Mouse (Mus musculus) central nervous system, embryonic 14 days (tissue): ENCODE data around the gene Ybx2. TPM values are rescaled to one million over a fixed set of nuclear protein-coding genes. Genes with fewer than 3 reads are reported as not detected.

Source experiments
- polyA plus RNA-seq: library from polyadenylated mRNA; depleted of rRNA; stranded (reverse); fragments of >200 nt; gene quantifications from 2 replicates; pipeline ENCODE4 v1.2.3, GENCODE M21; 2012; rRNA removed

Gene Ybx2
- polyA plus RNA-seq, result 43.9 and 49.9 TPM in 2 replicates

DNA sequence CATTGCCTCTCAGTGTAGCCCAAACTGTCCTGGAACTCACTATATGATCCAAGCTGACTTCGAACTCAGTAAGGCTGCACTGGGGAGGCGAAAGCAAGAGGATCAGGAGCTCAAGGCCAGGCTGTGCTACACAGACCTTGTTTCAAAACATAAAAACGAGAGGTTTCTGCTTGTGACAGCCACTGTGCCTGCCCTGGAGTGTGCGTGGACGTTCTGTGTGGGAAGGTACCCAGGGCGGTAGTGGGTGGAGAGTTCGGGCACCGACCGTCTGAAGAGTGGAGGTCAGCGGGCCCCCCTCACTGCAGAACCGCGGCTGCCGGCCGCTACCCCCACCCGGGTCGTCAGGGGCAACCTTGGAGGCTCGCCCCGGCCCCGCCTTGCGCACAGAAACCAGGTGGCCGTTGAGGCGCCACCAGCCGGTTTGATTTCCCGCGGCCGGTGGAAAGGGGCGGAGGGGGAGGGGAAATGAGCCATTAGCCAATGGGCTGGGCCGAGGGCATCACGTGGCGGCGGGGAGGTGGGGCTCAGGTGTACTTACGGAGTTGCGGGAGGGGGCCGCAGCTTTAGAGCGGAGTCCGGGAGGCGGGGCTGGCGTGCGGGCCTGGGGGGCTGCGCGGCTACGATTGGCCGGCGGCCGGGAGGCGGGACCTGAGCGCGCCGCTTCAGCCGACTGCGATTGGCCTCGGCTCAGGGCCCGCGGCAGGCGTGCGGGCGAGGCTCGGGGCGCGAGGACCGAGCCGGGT, at the start of gene Ybx2:
Gene Ybx2, plus strand, starts transcription at position 660 of the 743 bp plus-strand sequence.

DNA sequence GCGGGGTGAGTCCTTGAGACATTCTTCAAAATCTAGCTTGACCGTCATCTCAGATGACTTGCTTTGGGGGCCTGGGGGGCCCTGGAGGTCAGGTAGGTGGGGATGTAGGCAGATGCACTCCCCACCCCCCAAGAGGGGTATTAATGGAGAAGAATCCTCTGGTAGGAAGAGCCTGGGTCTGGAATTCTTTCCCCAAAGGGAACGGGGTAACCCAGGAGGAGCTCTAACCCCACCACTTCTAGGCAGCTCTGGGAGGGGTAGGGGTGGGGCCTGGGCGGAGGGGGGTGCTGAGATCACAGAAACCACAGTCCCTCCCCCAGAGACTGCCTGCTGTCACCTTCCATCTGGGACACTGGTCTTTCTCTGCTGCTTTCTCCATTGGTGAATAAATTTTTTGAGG, 40.3 kb upstream of the Ybx2 start, which contains the start of gene Acap1:
Gene Acap1, minus strand, starts transcription at position 249 of the 400 bp plus-strand sequence.

DNA sequence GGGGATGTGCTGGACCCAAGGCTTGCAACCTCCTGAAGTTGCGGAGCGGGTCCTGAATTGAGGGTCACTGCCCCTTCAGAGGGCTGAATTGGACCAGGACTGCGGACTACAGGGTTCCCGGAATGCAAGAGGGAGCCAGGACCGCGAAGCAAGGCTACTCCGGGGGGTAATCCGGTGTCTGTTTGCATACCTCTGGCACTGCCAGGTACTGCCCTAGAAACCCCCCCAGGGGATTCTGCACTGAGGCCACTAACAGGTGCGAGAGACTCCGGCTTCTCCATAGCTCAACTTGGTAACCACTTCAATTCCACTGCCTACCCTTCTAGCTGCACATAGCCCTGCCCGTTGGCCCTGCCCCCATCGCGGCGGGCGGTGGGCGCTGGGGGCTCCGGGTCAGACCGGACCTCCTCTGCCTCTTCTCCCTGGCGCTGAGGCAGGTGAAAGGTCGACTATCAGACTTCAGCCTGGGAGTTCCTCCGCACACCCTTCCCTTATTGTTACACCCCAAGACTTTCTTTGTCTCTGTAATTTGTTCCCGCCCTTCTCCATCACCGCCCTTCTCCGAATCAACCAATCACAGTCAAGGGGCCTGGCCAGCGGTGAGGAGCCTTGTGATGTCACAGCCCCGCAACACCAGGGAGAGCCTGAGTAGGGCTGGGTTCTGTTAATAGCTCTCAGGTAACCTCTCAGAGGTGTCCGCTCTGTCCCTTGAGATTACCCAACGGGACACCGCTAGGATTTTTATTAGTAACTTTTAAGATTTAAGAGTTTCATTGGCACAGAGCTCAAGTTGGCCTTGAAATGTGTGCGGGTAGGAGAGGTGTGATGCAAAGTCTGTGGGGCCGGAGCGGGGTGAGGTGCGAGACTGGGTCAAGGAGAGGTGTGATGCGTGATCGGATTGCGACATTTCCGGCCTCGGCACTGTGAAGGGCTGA, 34.9 kb upstream of the Ybx2 start, which contains the start of the genes 2810408A11Rik and Neurl4:
Gene 2810408A11Rik, minus strand, starts transcription at position 517 of the 935 bp plus-strand sequence.
Gene Neurl4, plus strand, starts transcription at position 602 of the 935 bp plus-strand sequence.

DNA sequence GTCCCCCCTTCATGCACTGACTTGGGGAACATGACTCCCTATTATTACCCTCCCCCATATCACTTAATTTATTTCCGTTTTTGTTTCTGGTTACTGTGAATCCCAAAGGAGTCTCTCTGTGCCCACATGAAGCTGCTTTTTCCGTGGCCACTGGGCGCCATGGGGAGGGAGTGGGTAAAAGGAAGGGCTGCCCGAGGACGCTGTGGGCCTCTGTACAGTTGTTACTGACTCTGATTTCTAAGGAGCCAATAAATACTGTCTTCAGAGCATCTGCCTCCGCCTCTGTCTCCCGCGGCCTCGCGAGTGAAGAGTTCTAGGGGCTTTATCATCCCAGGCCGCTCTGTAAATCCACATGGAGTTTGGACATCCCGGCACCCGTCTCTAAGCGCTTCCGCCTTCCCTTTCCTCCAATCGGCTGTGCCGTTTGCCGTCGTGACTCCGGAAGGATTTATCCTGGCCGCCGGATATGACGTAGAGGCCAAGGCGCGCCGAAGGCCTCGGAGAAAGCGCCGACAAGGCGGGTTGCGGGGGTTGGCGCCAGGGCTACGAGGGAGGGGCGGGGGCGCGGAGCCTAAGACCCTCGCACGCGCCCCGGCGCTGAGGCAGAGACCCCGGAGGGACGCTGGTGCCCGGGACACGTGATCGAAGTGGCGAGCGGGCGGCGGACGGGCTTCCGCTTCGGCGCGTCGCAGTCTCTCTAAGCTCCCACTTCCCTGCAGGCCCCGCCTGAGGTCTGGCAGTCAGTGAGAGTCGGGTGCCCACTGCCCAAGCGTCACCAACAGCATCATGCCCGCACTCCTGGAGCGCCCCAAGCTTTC, 21.8 kb upstream of the Ybx2 start, which contains the start of gene Gps2:
Gene Gps2, plus strand, starts transcription at position 335 of the 818 bp plus-strand sequence.

DNA sequence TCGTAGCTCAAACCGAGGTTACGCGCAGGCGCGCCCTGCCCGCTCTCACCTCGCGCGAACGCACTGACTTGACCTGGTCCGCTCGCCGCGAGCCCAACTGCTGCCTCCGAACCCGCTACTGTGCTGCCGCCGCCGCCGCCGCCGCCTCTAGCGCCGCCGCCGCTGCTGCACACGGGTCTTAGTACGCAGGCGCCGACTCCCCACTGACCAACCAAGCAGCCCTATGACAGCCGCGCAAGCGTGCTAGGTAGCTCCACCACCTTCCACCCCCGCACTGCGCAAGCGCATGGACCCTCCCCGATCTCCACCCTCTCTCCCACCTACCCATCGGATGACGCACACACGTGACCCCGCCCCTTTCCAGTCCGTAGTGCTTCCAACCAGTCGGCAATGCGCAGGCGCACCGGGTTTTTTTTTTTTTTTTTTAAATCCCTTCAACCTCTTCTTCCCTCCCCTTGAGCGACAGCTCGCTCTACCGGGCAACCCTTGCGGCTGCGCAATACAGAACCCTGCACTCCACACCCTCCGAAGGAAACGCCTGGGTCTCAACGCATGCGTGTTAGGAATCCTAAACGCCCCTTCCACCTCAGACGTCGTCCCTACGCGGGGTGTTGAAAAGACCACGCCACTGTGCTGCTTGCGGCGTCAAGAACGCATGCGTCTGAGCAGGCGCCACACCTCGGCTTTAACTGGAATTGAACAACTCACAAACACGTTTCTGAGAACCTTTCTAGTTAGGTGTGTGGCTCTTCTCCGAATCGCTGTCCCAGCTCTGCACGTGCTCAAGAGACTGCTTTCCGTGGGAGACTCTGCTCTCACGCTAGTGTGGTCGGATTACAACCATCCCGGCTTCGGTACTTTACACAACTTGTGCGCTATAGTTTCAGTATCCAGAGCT, 14.2 kb upstream of the Ybx2 start, which contains the start of gene Eif5a:
Gene Eif5a, minus strand, starts transcription at position 845 of the 898 bp plus-strand sequence.

DNA sequence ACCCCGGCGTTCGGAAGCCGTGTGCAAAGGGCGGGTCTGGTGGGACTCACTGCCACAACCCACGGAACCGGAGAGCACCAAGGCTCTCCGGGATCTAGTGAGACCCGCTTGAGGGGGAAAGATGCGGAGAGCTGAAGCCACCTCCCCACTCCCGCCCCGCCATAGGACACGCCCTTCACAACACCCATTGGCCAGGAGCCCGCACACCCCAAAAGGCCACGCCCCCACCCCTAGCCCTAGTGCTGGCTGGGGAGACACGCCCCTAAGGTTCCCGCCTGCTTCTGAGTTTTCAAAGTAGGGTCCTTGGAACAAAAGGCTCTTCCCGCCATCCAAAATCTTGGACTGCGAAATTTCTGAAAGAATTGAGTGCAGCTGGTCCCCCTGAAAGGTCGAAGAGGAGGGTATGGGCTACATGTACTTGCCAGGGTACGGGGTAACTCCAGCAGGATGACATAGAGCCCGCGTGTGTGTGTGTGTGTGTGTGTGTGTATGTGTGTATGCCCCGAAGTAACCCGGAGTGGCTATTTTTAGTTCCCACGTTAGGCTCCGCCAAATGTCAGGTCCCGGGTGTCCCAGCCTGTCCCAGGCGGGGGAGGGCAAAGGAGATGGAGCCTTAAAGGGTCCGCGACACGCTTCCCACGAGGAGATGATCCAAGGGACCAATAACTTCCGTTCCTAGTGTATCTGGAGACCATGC, 12.6 kb downstream of the Ybx2 start, which contains the start of gene Slc2a4:
Gene Slc2a4, minus strand, starts transcription at position 123 of the 697 bp plus-strand sequence.

DNA sequence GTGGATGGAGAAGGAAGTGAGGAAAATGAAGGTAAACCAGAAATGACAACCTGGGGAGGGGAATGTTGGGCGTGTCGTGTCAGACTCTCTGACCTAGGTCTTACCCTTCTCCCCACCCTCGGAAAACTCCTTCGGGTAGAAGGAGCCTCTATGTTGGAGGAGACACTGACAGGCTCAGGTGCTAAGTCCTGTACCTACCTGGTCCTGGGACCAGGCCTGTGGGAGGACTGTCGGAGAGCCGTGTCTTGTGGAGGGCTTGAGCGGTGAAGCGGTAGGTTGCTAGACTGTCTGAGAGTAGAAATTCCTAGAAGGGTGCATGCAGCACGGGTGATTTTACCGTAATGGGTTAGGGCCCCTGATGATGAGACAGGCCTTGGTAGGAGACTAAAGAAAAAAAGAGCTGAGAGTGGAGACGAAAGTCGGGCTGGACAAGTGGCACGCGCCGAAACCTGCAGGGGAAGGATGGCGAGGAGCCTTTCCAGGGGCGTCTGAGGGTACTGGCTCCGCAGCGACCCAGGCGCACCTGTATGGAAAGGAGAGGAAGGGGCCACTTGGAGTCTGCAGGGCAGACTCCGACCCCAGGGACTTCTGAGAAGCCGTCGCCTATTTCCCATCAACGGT, 29.2 kb downstream of the Ybx2 start, which contains the start of gene Cldn7:
Gene Cldn7, plus strand, starts transcription at position 130 of the 621 bp plus-strand sequence.

DNA sequence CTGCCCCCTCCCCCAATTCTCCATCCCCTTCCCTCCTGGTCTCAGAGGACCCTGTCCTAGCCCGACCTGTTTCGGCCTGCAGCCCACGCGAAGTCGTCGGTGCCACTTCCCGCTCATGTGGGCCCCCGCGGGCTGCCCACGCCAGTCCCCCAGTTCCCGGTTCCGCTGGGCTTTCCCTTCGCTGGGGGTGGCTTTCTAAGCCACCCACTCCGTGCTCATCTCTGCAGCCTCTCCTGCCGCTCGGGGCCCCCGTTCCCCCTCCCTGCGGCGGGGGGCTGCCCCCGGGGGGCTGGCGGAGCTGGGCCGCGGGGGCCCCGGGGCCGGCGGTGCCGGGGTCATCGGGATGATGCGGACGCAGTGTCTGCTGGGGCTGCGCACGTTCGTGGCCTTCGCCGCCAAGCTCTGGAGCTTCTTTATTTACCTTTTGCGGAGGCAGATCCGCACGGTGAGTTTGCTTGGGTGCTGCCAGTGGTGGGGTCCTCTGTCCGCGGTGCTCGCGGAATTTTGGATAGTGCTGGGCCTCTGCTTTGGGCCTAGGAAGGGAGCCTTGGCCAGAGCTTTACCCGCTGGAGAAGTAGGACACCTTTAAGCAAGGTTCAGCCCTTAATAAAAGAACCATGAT, 45.7 kb downstream of the Ybx2 start, which contains the start of gene Ctdnep1:
Gene Ctdnep1, plus strand, starts transcription at position 16 of the 622 bp plus-strand sequence.

DNA sequence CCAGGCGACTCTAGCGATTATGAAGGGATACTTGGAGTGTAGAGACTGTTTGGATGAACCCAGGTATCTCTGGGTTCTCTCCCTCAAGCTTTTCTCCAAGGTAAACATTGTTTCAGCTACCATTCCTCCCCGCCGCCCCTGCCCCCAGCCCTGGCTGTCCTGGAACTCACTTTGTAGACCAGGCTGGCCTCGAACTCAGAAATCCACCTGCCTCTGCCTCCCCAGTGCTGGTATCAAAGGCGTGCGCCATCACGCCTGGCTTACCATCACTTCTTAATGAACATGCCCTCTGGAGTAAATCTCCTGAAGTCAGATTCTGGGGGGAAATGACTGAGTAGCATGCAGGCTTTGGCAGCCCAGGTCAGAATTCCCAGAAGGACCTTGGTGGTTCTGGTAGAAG, 46.6 kb downstream of the Ybx2 start, which contains the start of gene Elp5:
Gene Elp5, minus strand, starts transcription at position 293 of the 400 bp plus-strand sequence.

Other genes with a start within 250 kb of the Ybx2 start
- gene Tnfsf12, start 239.9 kb upstream of the Ybx2 start, polyA plus RNA-seq, result 4.1 and 8.2 TPM in 2 replicates
- 1.3 and 2.6 TPM in 2 replicates for gene Tnfsfm13, start 239.7 kb upstream of the Ybx2 start, polyA plus RNA-seq
- gene Polr2a, start 177.2 kb upstream of the Ybx2 start, polyA plus RNA-seq, result 59.4 and 63.8 TPM in 2 replicates
- 0.84 and 1.1 TPM in 2 replicates for gene Slc35g3, start 173.8 kb upstream of the Ybx2 start, polyA plus RNA-seq
- gene Zbtb4, start 169.9 kb upstream of the Ybx2 start, polyA plus RNA-seq, result 9.7 and 10.8 TPM in 2 replicates
- gene Chrnb1, start 139.9 kb upstream of the Ybx2 start, polyA plus RNA-seq, result 2.9 and 12.3 TPM in 2 replicates
- gene Fgf11, start 133.9 kb upstream of the Ybx2 start, polyA plus RNA-seq, result 20.0 and 20.9 TPM in 2 replicates
- gene Tmem102, start 130.2 kb upstream of the Ybx2 start, polyA plus RNA-seq, result 0.17 and 0.46 TPM in 2 replicates
- not detected in 2 replicates for gene Gm39566, start 120.5 kb upstream of the Ybx2 start, polyA plus RNA-seq
- not detected in 2 replicates for gene Spem2, start 117.3 kb upstream of the Ybx2 start, polyA plus RNA-seq
- 1.5 and 2.1 TPM in 2 replicates for gene Spem1, start 113.6 kb upstream of the Ybx2 start, polyA plus RNA-seq
- 125 and 136 TPM in 2 replicates for gene Nlgn2, start 98.0 kb upstream of the Ybx2 start, polyA plus RNA-seq
- gene Tmem256, start 97.3 kb upstream of the Ybx2 start, polyA plus RNA-seq, result 203 and 228 TPM in 2 replicates
- 98.8 and 111 TPM in 2 replicates for gene Plscr3, start 89.4 kb upstream of the Ybx2 start, polyA plus RNA-seq
- 0.05 and 0.81 TPM in 2 replicates for gene Tnk1, start 77.1 kb upstream of the Ybx2 start, polyA plus RNA-seq
- gene Tmem95, start 57.8 kb upstream of the Ybx2 start, polyA plus RNA-seq, result not detected in 2 replicates
- gene Kctd11, start 54.4 kb upstream of the Ybx2 start, polyA plus RNA-seq, result 1.7 and 2.3 TPM in 2 replicates
- gene Acap1, start 40.3 kb upstream of the Ybx2 start, polyA plus RNA-seq, result 0.90 and 1.4 TPM in 2 replicates
- gene 2810408A11Rik, start 34.8 kb upstream of the Ybx2 start, polyA plus RNA-seq, result 11.9 and 13.9 TPM in 2 replicates
- gene Neurl4, start 34.7 kb upstream of the Ybx2 start, polyA plus RNA-seq, result 113 and 134 TPM in 2 replicates
- 100 and 101 TPM in 2 replicates for gene Gps2, start 21.9 kb upstream of the Ybx2 start, polyA plus RNA-seq
- gene Eif5a, start 13.8 kb upstream of the Ybx2 start, polyA plus RNA-seq, result 830 and 831 TPM in 2 replicates
- gene Slc2a4, start 12.4 kb downstream of the Ybx2 start, polyA plus RNA-seq, result 9.7 and 10.0 TPM in 2 replicates
- 0.27 and 3.1 TPM in 2 replicates for gene Cldn7, start 29.0 kb downstream of the Ybx2 start, polyA plus RNA-seq
- gene Ctdnep1, start 45.4 kb downstream of the Ybx2 start, polyA plus RNA-seq, result 101 and 111 TPM in 2 replicates
- 127 and 144 TPM in 2 replicates for gene Elp5, start 46.7 kb downstream of the Ybx2 start, polyA plus RNA-seq
- gene Gabarap, start 55.3 kb downstream of the Ybx2 start, polyA plus RNA-seq, result 521 and 610 TPM in 2 replicates
- gene Phf23, start 60.0 kb downstream of the Ybx2 start, polyA plus RNA-seq, result 60.2 and 65.1 TPM in 2 replicates
- 42.8 and 47.8 TPM in 2 replicates for gene Dvl2, start 64.8 kb downstream of the Ybx2 start, polyA plus RNA-seq
- 45.6 and 50.3 TPM in 2 replicates for gene Acadvl, start 79.6 kb downstream of the Ybx2 start, polyA plus RNA-seq
- gene Dlg4, start 81.1 kb downstream of the Ybx2 start, polyA plus RNA-seq, result 202 and 211 TPM in 2 replicates
- gene Asgr1, start 118.3 kb downstream of the Ybx2 start, polyA plus RNA-seq, result 2.0 and 2.2 TPM in 2 replicates
- 0.05 TPM in 1 of 2 replicates, not detected in the other for gene Asgr2, start 156.8 kb downstream of the Ybx2 start, polyA plus RNA-seq
- gene Mgl2, start 194.5 kb downstream of the Ybx2 start, polyA plus RNA-seq, result 0.61 and 0.74 TPM in 2 replicates
- gene Clec10a, start 220.4 kb downstream of the Ybx2 start, polyA plus RNA-seq, result 1.0 and 1.2 TPM in 2 replicates